Mouse (Mus musculus): ENCODE measurements around the gene 4933428M09Rik. TPM values are rescaled to one million over a fixed set of nuclear protein-coding genes. Genes with fewer than 3 reads are reported as not detected.
"Not testable (repeated sequence)": the region's sequence is repeated elsewhere in the genome, so short reads cannot be mapped to it uniquely, and the experiment has no call there.

Gene 4933428M09Rik
- not detected in 2 replicates for polyA plus RNA-seq (2014; fragmentation: Nextera tagmentation; extraction: Ambion mirVana)

DNA sequence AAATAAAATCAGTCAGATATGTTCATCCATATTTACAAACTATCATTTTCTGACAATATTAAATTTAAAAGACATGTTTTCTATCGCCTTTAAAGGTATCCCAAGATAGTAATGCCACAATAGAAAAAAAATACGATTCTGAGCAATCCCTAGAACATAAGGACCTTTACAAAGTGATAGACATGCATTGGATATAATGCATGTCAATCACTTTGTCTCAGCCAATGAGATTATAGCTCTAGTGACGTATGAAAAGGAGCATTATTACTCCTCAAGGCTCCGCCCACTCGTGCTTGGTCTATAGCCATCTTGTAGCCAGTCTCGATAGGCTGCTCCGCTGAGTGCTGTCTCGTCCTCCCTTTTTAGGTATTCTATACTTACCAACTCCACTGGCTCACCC is at the start of gene 4933428M09Rik:
Gene 4933428M09Rik (plus strand): TSS at position 301 of the 400 bp plus-strand sequence.
- no peaks in the 10 kb centered on the region for H3K4me1 ChIP-seq (replicated peaks; ENCODE audit: control insufficient read depth, insufficient read depth, low read length)
- no peak within 1 kb of the TSS for H3K4me2 ChIP-seq (replicated peaks; ENCODE audit: low read depth, low read length)
- 85% methylated on average over 8 of the region's 8 CpGs for whole genome bisulfite sequencing
- DNase-seq (ENCODE audit: low spot score) = no peak
- H3K27ac ChIP-seq (ENCODE audit: low read depth, low read length) = no peak within 1 kb of the TSS
- no peak within 1 kb of the TSS for H3K4me3 ChIP-seq (ENCODE audit: low read depth, low read length)
- no peak within 1 kb of the TSS for H3K9ac ChIP-seq (ENCODE audit: low read depth, low read length)
- H3K36me3 ChIP-seq (ENCODE audit: control insufficient read depth, insufficient read depth, low read length) = no peaks in the 10 kb centered on the region
- no peak for ATAC-seq (ENCODE audit: low FRiP score)
- no peaks in the 10 kb centered on the region for H3K9me3 ChIP-seq (ENCODE audit: control insufficient read depth, low read length)
- no peaks in the 10 kb centered on the region for H3K27me3 ChIP-seq (ENCODE audit: control insufficient read depth, insufficient read depth, low read length)

DNA sequence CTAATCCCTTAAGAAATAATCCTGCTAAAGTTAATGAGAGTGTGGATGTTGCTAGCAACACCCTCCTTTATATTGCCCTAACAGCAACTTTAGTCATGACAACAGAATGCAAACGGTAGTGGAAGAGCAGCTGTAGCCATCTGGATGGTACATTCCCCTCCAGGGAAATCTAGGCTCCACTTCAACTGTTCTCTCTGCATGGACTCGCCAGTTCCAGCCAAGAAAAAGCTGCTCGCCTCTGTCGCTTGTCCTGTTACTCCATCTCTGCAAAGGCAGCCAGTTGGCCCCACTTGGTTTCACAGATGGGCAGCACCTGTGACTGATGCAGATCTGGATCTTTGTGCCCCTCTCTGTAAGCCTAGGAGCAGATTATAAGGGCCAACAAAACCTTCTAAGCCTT is 45.0 kb upstream of the 4933428M09Rik start:
- ATAC-seq (ENCODE audit: low FRiP score) = no peak

DNA sequence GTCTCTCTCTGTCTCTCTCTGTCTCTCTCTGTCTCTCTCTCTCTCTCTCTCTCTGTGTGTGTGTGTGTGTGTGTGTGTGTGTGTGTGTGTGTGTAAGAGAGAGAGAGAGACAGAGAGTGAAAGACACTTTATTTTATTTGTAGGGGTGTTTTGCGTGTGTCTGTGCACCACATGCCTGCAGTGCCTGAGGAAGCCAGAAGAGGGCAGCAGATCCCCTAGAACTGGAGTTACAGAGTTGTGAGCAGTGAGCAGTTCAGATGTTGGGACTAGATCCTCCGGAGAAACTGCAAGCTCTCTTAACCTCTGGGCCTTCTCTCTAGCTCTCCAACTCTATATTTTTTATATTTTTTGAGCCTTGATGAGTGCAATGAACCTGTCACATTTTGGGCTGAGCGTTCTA is 12.5 kb downstream of the 4933428M09Rik start:
- not testable (repeated sequence) for H3K27me3 ChIP-seq (ENCODE audit: control insufficient read depth, insufficient read depth, low read length); H3K36me3 ChIP-seq (ENCODE audit: control insufficient read depth, insufficient read depth, low read length); H3K9ac ChIP-seq (ENCODE audit: low read depth, low read length); H3K4me3 ChIP-seq (ENCODE audit: low read depth, low read length); H3K4me2 ChIP-seq (replicated peaks; ENCODE audit: low read depth, low read length); H3K27ac ChIP-seq (ENCODE audit: low read depth, low read length); H3K9me3 ChIP-seq (ENCODE audit: control insufficient read depth, low read length); ATAC-seq (ENCODE audit: low FRiP score); H3K4me1 ChIP-seq (replicated peaks; ENCODE audit: control insufficient read depth, insufficient read depth, low read length)
- peak; percentile 11 for DNase-seq (ENCODE audit: low spot score)
- 94% methylated on average over 3 of the region's 3 CpGs for WGBS

More for the DNA sequence above, 45.0 kb upstream of the 4933428M09Rik start:
- DNase-seq (ENCODE audit: low spot score) = no peak
- H3K36me3 ChIP-seq (ENCODE audit: control insufficient read depth, insufficient read depth, low read length) = no peaks in the 10 kb centered on the region
- H3K4me2 ChIP-seq (replicated peaks; ENCODE audit: low read depth, low read length) = no peak overlapping the region
- no peaks in the 10 kb centered on the region for H3K9me3 ChIP-seq (ENCODE audit: control insufficient read depth, low read length)
- WGBS = 68% methylated on average over 4 of the region's 4 CpGs
- H3K4me1 ChIP-seq (replicated peaks; ENCODE audit: control insufficient read depth, insufficient read depth, low read length) = no peaks in the 10 kb centered on the region
- H3K9ac ChIP-seq (ENCODE audit: low read depth, low read length) = no peak overlapping the region
- H3K27ac ChIP-seq (ENCODE audit: low read depth, low read length) = no peak overlapping the region
- no peak overlapping the region for H3K4me3 ChIP-seq (ENCODE audit: low read depth, low read length)
- no peaks in the 10 kb centered on the region for H3K27me3 ChIP-seq (ENCODE audit: control insufficient read depth, insufficient read depth, low read length)

GRCm38 (mm10) chrX:139194572-139195279 is 15.7 kb downstream of the 4933428M09Rik start:
- Histone ChIP-seq H3K36me3 (ENCODE audit: control insufficient read depth, insufficient read depth, low read length) (no peaks in the 10 kb centered on the region), H3K9ac (ENCODE audit: low read depth, low read length) (no peak overlapping the region), H3K4me3 (ENCODE audit: low read depth, low read length) (no peak overlapping the region), H3K4me1 (replicated peaks; ENCODE audit: control insufficient read depth, insufficient read depth, low read length) (no peaks in the 10 kb centered on the region), H3K4me2 (replicated peaks; ENCODE audit: low read depth, low read length) (no peak overlapping the region), H3K9me3 (ENCODE audit: control insufficient read depth, low read length) (no peaks in the 10 kb centered on the region), H3K27ac (ENCODE audit: low read depth, low read length) (no peak overlapping the region), H3K27me3 (ENCODE audit: control insufficient read depth, insufficient read depth, low read length) (no peaks in the 10 kb centered on the region)
- DNase-seq (ENCODE audit: low spot score) = no peak
- 38% methylated on average over 1 of the region's 1 CpGs for WGBS
- no peak for ATAC-seq (ENCODE audit: low FRiP score)

DNA sequence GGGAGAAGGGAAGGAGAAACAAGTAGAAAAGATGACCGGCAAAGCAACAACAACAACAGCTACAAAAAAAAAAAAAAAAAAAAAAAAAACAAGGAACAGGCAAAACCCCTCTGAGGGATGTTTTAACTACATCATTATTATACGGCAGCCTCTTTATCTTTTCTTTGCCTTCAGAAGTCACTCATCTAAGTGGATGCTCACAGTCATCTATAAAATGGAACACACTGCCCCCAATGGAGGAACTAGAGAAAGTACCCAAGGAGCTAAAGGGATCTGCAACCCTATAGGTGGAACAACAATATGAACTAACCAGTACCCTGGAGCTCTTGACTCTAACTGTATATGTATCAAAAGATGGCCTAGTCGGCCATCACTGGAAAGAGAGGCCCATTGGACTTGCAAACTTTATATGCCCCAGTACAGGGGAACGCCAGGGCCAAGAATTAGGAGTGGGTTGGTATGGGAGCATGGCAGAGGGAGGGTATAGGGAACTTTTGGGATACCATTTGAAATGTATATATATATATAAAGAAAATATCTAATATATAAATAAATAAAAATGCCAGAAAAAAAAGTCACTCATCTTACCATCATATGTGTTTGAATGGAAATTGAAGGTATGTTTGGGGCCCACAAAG is 30.3 kb downstream of the 4933428M09Rik start:
- not testable (repeated sequence) for H3K9ac ChIP-seq (ENCODE audit: low read depth, low read length); H3K36me3 ChIP-seq (ENCODE audit: control insufficient read depth, insufficient read depth, low read length); H3K9me3 ChIP-seq (ENCODE audit: control insufficient read depth, low read length); DNase-seq (ENCODE audit: low spot score); H3K27ac ChIP-seq (ENCODE audit: low read depth, low read length); H3K4me3 ChIP-seq (ENCODE audit: low read depth, low read length); H3K4me2 ChIP-seq (replicated peaks; ENCODE audit: low read depth, low read length); H3K4me1 ChIP-seq (replicated peaks; ENCODE audit: control insufficient read depth, insufficient read depth, low read length); H3K27me3 ChIP-seq (ENCODE audit: control insufficient read depth, insufficient read depth, low read length)
- peak; percentile 66 for ATAC-seq (ENCODE audit: low FRiP score)
- WGBS = 87% methylated on average over 4 of the region's 4 CpGs

- Histone ChIP-seq H3K9ac (ENCODE audit: low read depth, low read length) (no peak within 1 kb of the TSS), H3K27ac (ENCODE audit: low read depth, low read length) (no peak within 1 kb of the TSS), H3K9me3 (ENCODE audit: control insufficient read depth, low read length) (no peaks in the 10 kb centered on the region), H3K4me1 (replicated peaks; ENCODE audit: control insufficient read depth, insufficient read depth, low read length) (no peaks in the 10 kb centered on the region), H3K27me3 (ENCODE audit: control insufficient read depth, insufficient read depth, low read length) (no peaks in the 10 kb centered on the region), H3K4me2 (replicated peaks; ENCODE audit: low read depth, low read length) (peak within 1 kb of the TSS; percentile 49), H3K36me3 (ENCODE audit: control insufficient read depth, insufficient read depth, low read length) (no peaks in the 10 kb centered on the region), H3K4me3 (ENCODE audit: low read depth, low read length) (peak within 1 kb of the TSS; percentile 29)
- peak; percentile 93 for ATAC-seq (ENCODE audit: low FRiP score)
- peak; percentile 73 for DNase-seq (ENCODE audit: low spot score)
- 22% methylated on average over 17 of the region's 31 CpGs for WGBS
Measured at GRCm38 (mm10) chrX:139209829-139210225, 30.8 kb downstream of the 4933428M09Rik start, which contains the start of gene Mum1l1. Mum1l1 (plus strand) TSS chrX:139210042.

GRCm38 (mm10) chrX:139214765-139215164 is 35.7 kb downstream of the 4933428M09Rik start:
- H3K4me3 ChIP-seq (ENCODE audit: low read depth, low read length) = no peak overlapping the region
- no peak overlapping the region for H3K9ac ChIP-seq (ENCODE audit: low read depth, low read length)
- H3K4me1 ChIP-seq (replicated peaks; ENCODE audit: control insufficient read depth, insufficient read depth, low read length) = no peaks in the 10 kb centered on the region
- WGBS = 67% methylated on average over 4 of the region's 4 CpGs
- no peaks in the 10 kb centered on the region for H3K9me3 ChIP-seq (ENCODE audit: control insufficient read depth, low read length)
- H3K4me2 ChIP-seq (replicated peaks; ENCODE audit: low read depth, low read length) = no peak overlapping the region
- no peak for DNase-seq (ENCODE audit: low spot score)
- no peaks in the 10 kb centered on the region for H3K27me3 ChIP-seq (ENCODE audit: control insufficient read depth, insufficient read depth, low read length)
- H3K36me3 ChIP-seq (ENCODE audit: control insufficient read depth, insufficient read depth, low read length) = no peaks in the 10 kb centered on the region
- ATAC-seq (ENCODE audit: low FRiP score) = no peak
- H3K27ac ChIP-seq (ENCODE audit: low read depth, low read length) = no peak overlapping the region

DNA sequence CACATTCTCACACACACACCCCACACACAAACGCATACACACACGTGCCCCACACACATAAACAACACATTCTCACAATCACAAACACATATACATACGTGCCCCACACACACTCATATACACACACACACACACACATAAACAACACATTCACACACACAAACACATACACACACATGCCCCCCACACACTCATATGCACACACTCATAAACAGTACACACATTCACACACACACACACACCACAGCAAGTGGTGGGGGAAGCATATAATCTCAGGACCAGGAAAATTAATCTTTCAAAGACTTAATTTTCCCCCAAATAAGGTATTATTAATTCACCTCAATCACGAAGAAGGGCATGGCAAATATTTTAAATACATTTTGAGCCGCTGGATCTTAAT is 37.4 kb downstream of the 4933428M09Rik start:
- H3K4me2 ChIP-seq (replicated peaks; ENCODE audit: low read depth, low read length) = no peak overlapping the region
- no peak overlapping the region for H3K9ac ChIP-seq (ENCODE audit: low read depth, low read length)
- H3K4me1 ChIP-seq (replicated peaks; ENCODE audit: control insufficient read depth, insufficient read depth, low read length) = no peaks in the 10 kb centered on the region
- no peaks in the 10 kb centered on the region for H3K36me3 ChIP-seq (ENCODE audit: control insufficient read depth, insufficient read depth, low read length)
- no peaks in the 10 kb centered on the region for H3K27me3 ChIP-seq (ENCODE audit: control insufficient read depth, insufficient read depth, low read length)
- H3K27ac ChIP-seq (ENCODE audit: low read depth, low read length) = no peak overlapping the region
- WGBS = 74% methylated on average over 5 of the region's 5 CpGs
- peak; percentile 37; the same call in 1 of the 2 replicates for ATAC-seq (ENCODE audit: low FRiP score)
- DNase-seq (ENCODE audit: low spot score) = no peak
- H3K4me3 ChIP-seq (ENCODE audit: low read depth, low read length) = no peak overlapping the region
- no peaks in the 10 kb centered on the region for H3K9me3 ChIP-seq (ENCODE audit: control insufficient read depth, low read length)
